Mouse (Mus musculus) myocyte (in vitro differentiated cells): Measurements from ENCODE around the gene Znrf2.

Source experiments
- E2F4 ChIP-seq: IDR thresholded peaks from one replicate; pipeline ENCODE4 v1.6.1; 2011; ENCODE audit warnings: mild to moderate bottlenecking, control low read depth, moderate library complexity; ENCODE audit not compliant: insufficient read depth
- POLR2A ChIP-seq: IDR thresholded peaks from one replicate; pipeline ENCODE4 v1.6.1; 2011; ENCODE audit warnings: low read depth, mild to moderate bottlenecking, control low read depth, moderate library complexity; ENCODE audit not compliant: insufficient read length

GRCm38 (mm10) chr6:54886195-54886594 is 69.5 kb downstream of the Znrf2 start:
- TF ChIP-seq POLR2A (no peak), E2F4 (no peak)
